Mouse (Mus musculus) hindbrain, embryonic 14.5 days (tissue): ENCODE data around the gene Cdk1. TPM values are rescaled to one million over a fixed set of nuclear protein-coding genes. Genes with fewer than 3 reads are reported as not detected.

ENCODE experiments used
- ATAC-seq: fragments of 200-750 bp; cut with Nextera tagmentation; 2 replicates; pipeline ENCODE4 v1.8.0; 2017; ENCODE audit warnings: moderate number of reproducible peaks, mild to moderate bottlenecking, moderate TSS enrichment, moderate library complexity; ENCODE audit not compliant: low FRiP score
- DNase-seq: peaks from one replicate; pipeline ENCODE4 v3.0.0-alpha.2; 2015; ENCODE audit warnings: low spot score
- H3K27ac ChIP-seq: fragments of 300-500 bp; sonication (generic); 2 replicates; pipeline ENCODE4 v1.5.1; 2014; ENCODE audit warnings: mild to moderate bottlenecking, moderate library complexity
- H3K27me3 ChIP-seq: fragments of 300-500 bp; sonication (generic); 2 replicates; pipeline ENCODE4 v1.6.1; 2014; ENCODE audit warnings: mild to moderate bottlenecking, low read length, mixed read lengths; ENCODE audit not compliant: control insufficient read depth, insufficient read depth
- H3K36me3 ChIP-seq: fragments of 300-500 bp; sonication (generic); replicated peaks from 2 replicates; pipeline ENCODE4 v1.6.1; 2014; ENCODE audit not compliant: control insufficient read depth, insufficient read depth
- H3K4me1 ChIP-seq: fragments of 300-500 bp; sonication (generic); replicated peaks from 2 replicates; pipeline ENCODE4 v1.6.1; 2014; ENCODE audit warnings: antibody characterized with exemption, low read length, mixed read lengths; ENCODE audit not compliant: control insufficient read depth, insufficient read depth
- H3K4me2 ChIP-seq: fragments of 300-500 bp; sonication (generic); replicated peaks from 2 replicates; pipeline ENCODE4 v1.6.1; 2014; ENCODE audit warnings: mild to moderate bottlenecking, moderate library complexity
- H3K4me3 ChIP-seq: fragments of 300-500 bp; sonication (generic); replicated peaks from 2 replicates; pipeline ENCODE4 v1.5.1; 2014; ENCODE audit warnings: mild to moderate bottlenecking, low read length
- H3K9ac ChIP-seq: fragments of 300-500 bp; sonication (generic); 2 replicates; pipeline ENCODE4 v1.6.1; 2014
- H3K9me3 ChIP-seq: fragments of 300-500 bp; sonication (generic); 2 replicates; pipeline ENCODE4 v1.6.1; 2016; ENCODE audit warnings: low read length; ENCODE audit not compliant: control insufficient read depth
- WGBS: fragments of 180-500 bp; shearing (Covaris S2); extraction: QIAGEN DNeasy Blood & Tissue Kit; methylation state at CpG from one replicate; pipeline ENCODE4 v1.1.7; 2014; 5-methylcytosine and 5-hydroxymethylcytosine counted together
- polyA plus RNA-seq: library from polyadenylated mRNA; unstranded; fragments of >200 nt; fragmentation: Nextera tagmentation; extraction: Ambion mirVana; gene quantifications from 2 replicates; pipeline ENCODE4 v1.2.1, GENCODE M21; 2014

The Cdk1 gene
- polyA plus RNA-seq, 1 experiment from 2014 or later, result 83.3 TPM

DNA sequence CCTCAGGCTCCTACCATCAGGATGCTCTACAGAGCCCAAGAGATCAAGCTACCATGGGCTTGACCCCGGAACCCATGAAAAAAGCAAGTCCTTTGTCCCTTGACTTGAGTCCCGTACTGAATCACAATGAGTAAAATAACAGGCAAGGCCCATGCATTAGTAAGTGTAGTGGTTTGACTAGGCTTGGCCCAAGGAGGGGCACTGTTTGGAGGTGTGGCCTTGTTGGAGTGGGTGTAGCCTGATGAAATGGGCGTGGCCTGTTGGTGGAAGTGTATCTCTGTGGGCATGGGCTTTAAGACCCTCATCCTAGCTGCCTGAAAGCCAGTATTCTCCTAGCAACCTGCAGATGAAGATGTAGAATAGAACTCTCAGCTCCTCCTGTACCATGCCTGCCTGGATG, 47.9 kb downstream of the Cdk1 start:
- ATAC-seq (0 out of 2 replicates have a peak, but pooled peaks have one; percentile 46), DNase-seq (no peak)
- Histone ChIP-seq H3K4me2 (no peak overlapping the region), H3K4me3 (no peak overlapping the region), H3K27me3 (no peaks in the 10 kb centered on the region), H3K9me3 (no peaks in the 10 kb centered on the region), H3K36me3 (no peaks in the 10 kb centered on the region), H3K27ac (no peak overlapping the region), H3K4me1 (no peaks in the 10 kb centered on the region), H3K9ac (no peak overlapping the region)
- 69% methylated on average over 3 of the region's 3 CpGs for WGBS

DNA sequence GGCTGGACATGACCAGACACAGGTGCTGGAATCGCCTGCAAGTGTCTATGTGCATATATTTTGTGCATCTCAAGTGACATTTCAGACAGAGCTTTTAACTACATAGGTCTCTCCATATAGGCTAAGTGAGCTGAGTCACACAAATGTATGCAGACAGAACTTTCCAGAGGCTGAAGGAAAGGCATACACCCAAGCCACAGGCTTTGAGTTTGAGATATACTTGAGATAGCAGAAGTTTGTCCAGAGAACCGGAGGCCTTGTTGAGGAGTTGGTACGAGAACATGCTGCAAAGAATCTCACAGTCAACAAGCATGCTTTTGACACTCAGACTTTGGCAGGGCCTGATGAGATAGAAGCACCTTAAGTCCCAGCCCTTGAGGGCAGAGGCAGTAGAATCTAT, 50.1 kb downstream of the Cdk1 start:
- no peaks in the 10 kb centered on the region for H3K9me3 ChIP-seq
- 96% methylated on average over 3 of the region's 3 CpGs for WGBS
- no peak overlapping the region for H3K4me3 ChIP-seq
- no peaks in the 10 kb centered on the region for H3K4me1 ChIP-seq
- DNase-seq, result no peak
- no peaks in the 10 kb centered on the region for H3K36me3 ChIP-seq
- no peak overlapping the region for H3K9ac ChIP-seq
- no peak for ATAC-seq
- no peaks in the 10 kb centered on the region for H3K27me3 ChIP-seq
- no peak overlapping the region for H3K27ac ChIP-seq
- no peak overlapping the region for H3K4me2 ChIP-seq

DNA sequence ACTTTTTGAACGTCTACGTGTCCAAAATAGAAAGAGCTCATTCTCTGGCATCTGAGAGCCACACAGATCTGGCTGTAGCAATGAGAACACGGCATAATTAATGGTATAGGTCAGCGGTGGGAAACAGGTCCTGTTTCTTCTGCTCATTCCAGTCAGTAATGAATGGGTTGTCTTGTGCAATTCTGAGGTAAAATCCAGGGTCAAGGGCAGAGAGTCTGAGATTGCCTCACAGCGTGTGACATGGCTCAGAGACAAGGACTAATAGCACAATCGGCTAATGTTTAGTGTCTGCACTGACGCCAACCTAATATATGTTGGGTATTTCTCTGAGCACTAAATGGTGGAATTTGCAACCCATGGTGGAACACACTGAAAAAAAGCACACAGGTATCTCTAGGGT, 52.8 kb downstream of the Cdk1 start:
- Histone ChIP-seq H3K4me2 (no peak overlapping the region), H3K9ac (no peak overlapping the region), H3K27me3 (no peaks in the 10 kb centered on the region), H3K4me3 (no peak overlapping the region), H3K4me1 (no peaks in the 10 kb centered on the region), H3K9me3 (no peaks in the 10 kb centered on the region), H3K36me3 (no peaks in the 10 kb centered on the region), H3K27ac (no peak overlapping the region)
- ATAC-seq, result no peak
- DNase-seq, result no peak
- 85% methylated on average over 7 of the region's 7 CpGs for WGBS

- no peak overlapping the region for H3K9ac ChIP-seq
- WGBS, result 82% methylated on average over 9 of the region's 9 CpGs
These were observed 56.8 kb downstream of the Cdk1 start for GRCm38 (mm10) chr10:69295919-69296318.

DNA sequence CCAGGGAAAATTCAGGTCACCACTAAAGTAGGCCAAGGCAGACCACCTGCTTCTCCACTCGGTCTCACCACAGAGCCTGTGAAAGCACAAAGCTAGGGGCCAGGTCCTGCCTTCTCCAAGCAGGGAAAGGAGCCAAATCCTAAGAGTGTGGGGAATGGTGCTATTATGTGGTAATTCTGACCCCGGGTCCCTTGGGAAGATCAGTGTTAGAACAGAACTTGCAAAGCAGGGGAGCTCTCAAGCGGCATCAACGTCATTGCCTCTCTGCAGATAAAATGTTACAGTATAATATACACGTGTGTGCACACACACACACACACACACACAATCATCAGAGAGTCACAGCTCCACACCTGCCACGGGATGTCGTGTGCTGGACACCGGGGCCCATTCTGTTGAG, 62.0 kb downstream of the Cdk1 start:
- H3K4me1 ChIP-seq, result no peaks in the 10 kb centered on the region
- peaks cover 14% of the 10 kb centered on the region; the same call in 1 of the 2 replicates for H3K36me3 ChIP-seq
- H3K4me2 ChIP-seq, result no peak overlapping the region
- no peaks in the 10 kb centered on the region for H3K27me3 ChIP-seq
- no peak overlapping the region for H3K27ac ChIP-seq
- H3K4me3 ChIP-seq, result no peak overlapping the region
- H3K9ac ChIP-seq, result no peak overlapping the region
- no peak for ATAC-seq
- DNase-seq, result no peak
- 93% methylated on average over 8 of the region's 8 CpGs for WGBS
- H3K9me3 ChIP-seq, result no peaks in the 10 kb centered on the region

More at GRCm38 (mm10) chr10:69295919-69296318, 56.8 kb downstream of the Cdk1 start:
- ATAC-seq (no peak), DNase-seq (no peak)
- Histone ChIP-seq H3K27me3 (no peaks in the 10 kb centered on the region), H3K27ac (no peak overlapping the region), H3K4me3 (no peak overlapping the region), H3K4me1 (no peaks in the 10 kb centered on the region), H3K36me3 (peaks cover 3% of the 10 kb centered on the region; the same call in 1 of the 2 replicates), H3K9me3 (no peaks in the 10 kb centered on the region), H3K4me2 (no peak overlapping the region)

GRCm38 (mm10) chr10:69288720-69289119, 64.0 kb downstream of the Cdk1 start:
- Histone ChIP-seq H3K9me3 (no peaks in the 10 kb centered on the region), H3K27me3 (no peaks in the 10 kb centered on the region), H3K4me2 (no peak overlapping the region), H3K4me1 (no peaks in the 10 kb centered on the region), H3K36me3 (peaks cover 25% of the 10 kb centered on the region; the same call in 1 of the 2 replicates), H3K27ac (no peak overlapping the region), H3K4me3 (no peak overlapping the region), H3K9ac (no peak overlapping the region)
- no peak for DNase-seq
- WGBS, result 88% methylated on average over 6 of the region's 6 CpGs
- ATAC-seq, result no peak

DNA sequence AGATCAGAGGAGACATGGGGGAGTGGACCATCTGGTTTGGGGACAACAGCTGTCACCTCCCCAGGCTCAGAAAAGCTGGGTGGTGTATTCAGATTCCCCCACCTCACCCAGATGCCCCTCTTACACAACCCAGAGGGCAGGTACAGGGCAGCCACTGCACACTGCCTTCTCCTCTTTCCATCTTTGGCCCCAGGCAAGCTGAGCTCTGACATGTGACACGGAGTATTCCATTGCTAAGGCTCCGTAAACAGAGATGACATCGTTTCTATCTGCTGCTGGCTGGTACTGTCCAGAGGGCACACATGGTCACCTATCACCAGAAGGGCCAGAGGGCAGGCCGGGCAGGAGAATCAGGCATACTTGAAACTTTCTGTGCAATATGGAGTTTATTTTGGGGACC, 64.7 kb downstream of the Cdk1 start:
- no peak for DNase-seq
- Histone ChIP-seq H3K9ac (no peak overlapping the region), H3K9me3 (no peaks in the 10 kb centered on the region), H3K4me1 (no peaks in the 10 kb centered on the region), H3K4me2 (no peak overlapping the region), H3K4me3 (no peak overlapping the region), H3K27me3 (no peaks in the 10 kb centered on the region), H3K36me3 (peaks cover 25% of the 10 kb centered on the region; the same call in 1 of the 2 replicates), H3K27ac (no peak overlapping the region)
- no peak for ATAC-seq
- WGBS, result 88% methylated on average over 4 of the region's 4 CpGs

DNA sequence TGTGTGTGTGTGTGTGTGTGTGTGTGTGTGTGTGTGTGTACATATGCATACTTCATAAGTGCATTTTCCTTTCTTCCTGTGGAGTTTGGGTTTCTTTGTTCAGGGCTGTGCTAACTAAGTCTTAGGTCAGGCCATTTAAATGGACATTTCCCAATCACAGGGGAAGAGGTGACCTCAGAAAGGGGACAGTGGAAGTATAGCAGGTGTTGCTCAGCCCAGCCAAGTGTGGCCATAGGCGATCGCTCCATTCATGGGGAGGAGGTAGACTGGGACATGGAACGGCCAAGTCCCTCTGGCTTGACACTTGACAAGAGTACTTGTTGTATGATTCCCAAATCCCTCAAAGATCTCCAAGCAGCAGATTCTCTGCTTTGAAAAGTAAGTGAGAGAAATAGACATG, 65.8 kb downstream of the Cdk1 start:
- Histone ChIP-seq H3K9me3 (no peaks in the 10 kb centered on the region), H3K4me2 (no peak overlapping the region), H3K4me3 (no peak overlapping the region), H3K27ac (no peak overlapping the region), H3K27me3 (no peaks in the 10 kb centered on the region), H3K4me1 (no peaks in the 10 kb centered on the region), H3K36me3 (peaks cover 25% of the 10 kb centered on the region; the same call in 1 of the 2 replicates), H3K9ac (no peak overlapping the region)
- WGBS, result 93% methylated on average over 3 of the region's 3 CpGs
- ATAC-seq (no peak), DNase-seq (no peak)
